Mouse (Mus musculus): ENCODE results near the gene Opn1sw. TPM values are rescaled to one million over a fixed set of nuclear protein-coding genes. Genes with fewer than 3 reads are reported as not detected.

Opn1sw gene
- total and polyA plus RNA-seq, 3 experiments: 0.04 TPM; not detected in 2

DNA sequence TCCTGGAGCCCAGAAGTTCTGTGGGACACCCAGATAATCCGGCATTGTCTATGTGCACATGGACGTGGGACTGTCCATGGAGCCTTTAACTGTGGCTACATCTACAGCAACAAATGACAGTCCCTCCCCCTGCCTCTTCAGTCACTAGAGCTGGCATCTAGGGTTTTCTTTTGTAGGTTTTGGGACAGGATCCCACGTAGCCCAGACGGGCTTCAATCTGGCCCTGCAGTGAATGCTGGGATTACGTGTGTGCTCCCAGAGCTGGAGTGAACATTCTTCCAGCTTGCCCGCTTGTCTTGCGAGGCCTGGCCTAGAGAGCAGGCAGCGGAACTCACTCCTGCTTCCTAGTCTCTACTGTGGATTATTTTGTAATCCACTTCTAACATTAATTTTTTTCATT is 36.9 kb upstream of the Opn1sw start:
- no peaks in the 10 kb centered on the region for H3K79me2 ChIP-seq (ENCODE audit: control insufficient read depth, insufficient read depth, low read length, poor library complexity)
- H3K4me3 ChIP-seq (ENCODE audit: control insufficient read depth in 1 of 2, insufficient read depth in 1 of 2, low read depth in 2 of 2, low read length in 2 of 2): no peak overlapping the region
- TF ChIP-seq POLR2AphosphoS2 (IDR thresholded peaks at IDR 0.05; ENCODE audit: low read length): no peak
- TF ChIP-seq CTCF (IDR thresholded peaks at IDR 0.05 in 2 of 3, conservative IDR thresholded peaks at IDR 0.05 in 1 of 3; ENCODE audit: control insufficient read depth in 1 of 3, insufficient read depth in 1 of 3, low read depth in 2 of 3, low read length in 3 of 3, poor library complexity in 1 of 3, severe bottlenecking in 1 of 3): no peak
- TF ChIP-seq RCOR1 (IDR thresholded peaks at IDR 0.05; ENCODE audit: low read depth, low read length): no peak
- no peak for TF ChIP-seq ZNF384 (IDR thresholded peaks at IDR 0.05; ENCODE audit: low read depth, low read length)
- no peak for TF ChIP-seq TCF12 (IDR thresholded peaks at IDR 0.05; ENCODE audit: low read depth, low read length)
- TF ChIP-seq USF2 (IDR thresholded peaks at IDR 0.05; ENCODE audit: borderline replicate concordance in 1 of 2, insufficient read depth in 1 of 2, low read depth in 1 of 2, low read length in 2 of 2): no peak
- H3K27me3 ChIP-seq (ENCODE audit: control insufficient read depth in 1 of 2, insufficient read depth in 2 of 2, low read length in 2 of 2): peaks cover 1 to 19% of the 10 kb centered on the region in 2 experiments; a peak in 3 of 4 replicates
- H3K9me3 ChIP-seq (replicated peaks; ENCODE audit: insufficient read depth, low read length): no peaks in the 10 kb centered on the region
- no peaks in the 10 kb centered on the region for H3K36me3 ChIP-seq (ENCODE audit: control insufficient read depth in 1 of 2, insufficient read depth in 2 of 2, low read length in 2 of 2)
- peaks cover 0 to 3% of the 10 kb centered on the region in 2 experiments; a peak in 1 of 4 replicates for H3K4me1 ChIP-seq (ENCODE audit: control insufficient read depth in 1 of 2, insufficient read depth in 2 of 2, low read length in 2 of 2)
- no peak overlapping the region for H3K9ac ChIP-seq (ENCODE audit: control insufficient read depth, low read depth, low read length, poor library complexity, severe bottlenecking)
- no peak for DNase-seq (ENCODE audit: low read depth, low spot score)
- H3K27ac ChIP-seq (ENCODE audit: control insufficient read depth, low read depth, low read length): no peak overlapping the region

GRCm38 (mm10) chr6:29420596-29420995 is 32.3 kb upstream of the Opn1sw start:
- H3K36me3 ChIP-seq (ENCODE audit: control insufficient read depth in 1 of 2, insufficient read depth in 2 of 2, low read length in 2 of 2): no peaks in the 10 kb centered on the region
- no peaks in the 10 kb centered on the region for H3K79me2 ChIP-seq (ENCODE audit: control insufficient read depth, insufficient read depth, low read length, poor library complexity)
- DNase-seq (ENCODE audit: low read depth, low spot score): no peak
- no peak overlapping the region for H3K9ac ChIP-seq (ENCODE audit: control insufficient read depth, low read depth, low read length, poor library complexity, severe bottlenecking)
- H3K4me1 ChIP-seq (ENCODE audit: control insufficient read depth in 1 of 2, insufficient read depth in 2 of 2, low read length in 2 of 2): no peaks in the 10 kb centered on the region
- no peak for TF ChIP-seq JUND (IDR thresholded peaks at IDR 0.05; ENCODE audit: low read depth, low read length)
- TF ChIP-seq ZMIZ1 (IDR thresholded peaks at IDR 0.05; ENCODE audit: low read depth, low read length): no peak
- TF ChIP-seq RCOR1 (IDR thresholded peaks at IDR 0.05; ENCODE audit: low read depth, low read length): no peak
- no peak for TF ChIP-seq NELFE (IDR thresholded peaks at IDR 0.05; ENCODE audit: low read depth, low read length)
- TF ChIP-seq HCFC1 (IDR thresholded peaks at IDR 0.05; ENCODE audit: low read depth, low read length): no peak
- H3K27ac ChIP-seq (ENCODE audit: control insufficient read depth, low read depth, low read length): no peak overlapping the region
- H3K9me3 ChIP-seq (replicated peaks; ENCODE audit: insufficient read depth, low read length): no peaks in the 10 kb centered on the region
- H3K27me3 ChIP-seq (ENCODE audit: control insufficient read depth in 1 of 2, insufficient read depth in 2 of 2, low read length in 2 of 2): peaks cover 8 to 22% of the 10 kb centered on the region in 2 experiments
- no peak overlapping the region for H3K4me3 ChIP-seq (ENCODE audit: control insufficient read depth in 1 of 2, insufficient read depth in 1 of 2, low read depth in 2 of 2, low read length in 2 of 2)

DNA sequence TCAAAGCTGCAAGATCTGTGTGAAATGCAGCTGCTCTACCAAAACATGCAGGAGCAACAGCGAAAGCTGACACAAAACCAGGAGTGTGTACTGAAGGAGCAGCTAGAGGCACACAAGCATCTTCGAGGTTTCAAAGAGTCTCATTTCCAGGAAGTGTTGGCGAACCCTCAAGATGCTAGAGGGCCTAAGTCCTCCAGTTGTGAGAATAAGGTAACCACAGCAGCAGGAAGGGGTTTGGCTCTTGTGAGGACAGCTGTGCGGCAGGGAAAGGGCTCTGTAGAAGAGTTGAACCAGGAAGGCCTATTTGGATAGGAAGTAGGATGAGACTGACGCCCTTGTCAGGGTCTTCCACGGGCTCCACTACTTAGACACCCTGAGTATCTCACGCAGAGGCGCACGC is 27.2 kb upstream of the Opn1sw start:
- no peak overlapping the region for H3K4me3 ChIP-seq (ENCODE audit: control insufficient read depth in 1 of 2, insufficient read depth in 1 of 2, low read depth in 2 of 2, low read length in 2 of 2)
- no peak overlapping the region for H3K9ac ChIP-seq (ENCODE audit: control insufficient read depth, low read depth, low read length, poor library complexity, severe bottlenecking)
- H3K36me3 ChIP-seq (ENCODE audit: control insufficient read depth in 1 of 2, insufficient read depth in 2 of 2, low read length in 2 of 2): no peaks in the 10 kb centered on the region
- DNase-seq (ENCODE audit: low read depth, low spot score): no peak
- no peak for TF ChIP-seq MYC (IDR thresholded peaks at IDR 0.05; ENCODE audit: low read depth, low read length)
- no peak for TF ChIP-seq ETS1 (IDR thresholded peaks at IDR 0.05; ENCODE audit: low read depth, low read length)
- no peak overlapping the region for H3K27ac ChIP-seq (ENCODE audit: control insufficient read depth, low read depth, low read length)
- no peaks in the 10 kb centered on the region for H3K9me3 ChIP-seq (replicated peaks; ENCODE audit: insufficient read depth, low read length)
- H3K4me1 ChIP-seq (ENCODE audit: control insufficient read depth in 1 of 2, insufficient read depth in 2 of 2, low read length in 2 of 2): no peaks in the 10 kb centered on the region
- H3K79me2 ChIP-seq (ENCODE audit: control insufficient read depth, insufficient read depth, low read length, poor library complexity): no peaks in the 10 kb centered on the region
- peaks cover 8 to 13% of the 10 kb centered on the region in 2 experiments for H3K27me3 ChIP-seq (ENCODE audit: control insufficient read depth in 1 of 2, insufficient read depth in 2 of 2, low read length in 2 of 2)

Measured in MEL (cell line).